Mouse (Mus musculus) liver, embryonic 15.5 days (tissue): ENCODE measurements around the gene Lrrc8e. TPM values are rescaled to one million over a fixed set of nuclear protein-coding genes. Genes with fewer than 3 reads are reported as not detected.
A peak's percentile ranks its signal among the peaks of the same experiment; 100 is the strongest.

Experiments
- ATAC-seq: fragments of 200-750 bp; cut with Nextera tagmentation; 2 replicates; pipeline ENCODE4 v1.8.0; 2017; ENCODE audit warnings: moderate number of reproducible peaks, mild to moderate bottlenecking, moderate library complexity; ENCODE audit not compliant: insufficient read depth
- H3K27ac ChIP-seq: fragments of 300-500 bp; sonication (generic); replicated peaks from 2 replicates; pipeline ENCODE4 v1.5.1; 2015; ENCODE audit warnings: mild to moderate bottlenecking, inconsistent platforms
- H3K27me3 ChIP-seq: fragments of 300-500 bp; sonication (generic); 2 replicates; pipeline ENCODE4 v1.6.1; 2015; ENCODE audit warnings: mild to moderate bottlenecking, inconsistent platforms
- H3K36me3 ChIP-seq: fragments of 300-500 bp; sonication (generic); replicated peaks from 2 replicates; pipeline ENCODE4 v1.6.1; 2015; ENCODE audit warnings: moderate library complexity, mild to moderate bottlenecking, inconsistent platforms
- H3K4me1 ChIP-seq: fragments of 300-500 bp; sonication (generic); replicated peaks from 2 replicates; pipeline ENCODE4 v1.6.1; 2015; ENCODE audit warnings: inconsistent platforms
- H3K4me2 ChIP-seq: fragments of 300-500 bp; sonication (generic); 2 replicates; pipeline ENCODE4 v1.6.1; 2015; ENCODE audit warnings: moderate library complexity, mild to moderate bottlenecking, inconsistent platforms
- H3K4me3 ChIP-seq: fragments of 300-500 bp; sonication (generic); replicated peaks from 2 replicates; pipeline ENCODE4 v1.5.1; 2015; ENCODE audit warnings: mild to moderate bottlenecking, inconsistent platforms
- H3K9ac ChIP-seq: fragments of 300-500 bp; sonication (generic); 2 replicates; pipeline ENCODE4 v1.6.1; 2015; ENCODE audit warnings: moderate library complexity, mild to moderate bottlenecking, inconsistent platforms
- H3K9me3 ChIP-seq: fragments of 300-500 bp; sonication (generic); replicated peaks from 2 replicates; pipeline ENCODE4 v1.6.1; 2016; ENCODE audit warnings: inconsistent platforms
- WGBS: fragments of 180-500 bp; shearing (Covaris S2); methylation state at CpG from one replicate; pipeline ENCODE4 v1.1.7; 2015; ENCODE audit warnings: mixed read lengths; ENCODE audit not compliant: insufficient replicate concordance; 5-methylcytosine and 5-hydroxymethylcytosine counted together
- polyA plus RNA-seq: library from polyadenylated mRNA; unstranded; fragments of >200 nt; fragmentation: Nextera tagmentation; extraction: Ambion mirVana; gene quantifications from 2 replicates; pipeline ENCODE4 v1.2.1, GENCODE M21; 2015

The Lrrc8e gene
- polyA plus RNA-seq, 1 experiment from 2014 or later = 0.32 TPM

- H3K36me3 ChIP-seq = peaks cover 65% of the 10 kb centered on the region
- H3K27me3 ChIP-seq = no peaks in the 10 kb centered on the region
- under 1% methylated on average over 32 of the region's 32 CpGs for WGBS
- peak overlapping the region; percentile 29 for H3K27ac ChIP-seq
- peak overlapping the region; percentile 64 for H3K4me3 ChIP-seq
- H3K9me3 ChIP-seq = no peaks in the 10 kb centered on the region
- peak overlapping the region; percentile 54 for H3K9ac ChIP-seq
- H3K4me2 ChIP-seq = peak overlapping the region; percentile 100
- peak; percentile 56 for ATAC-seq
- H3K4me1 ChIP-seq = peaks cover 30% of the 10 kb centered on the region
Measured at GRCm38 (mm10) chr8:4258678-4259077, 32.1 kb downstream of the Lrrc8e start.

GRCm38 (mm10) chr8:4259125-4259804, 32.6 kb downstream of the Lrrc8e start, which contains the start of gene Ctxn1:
Gene Ctxn1, minus strand, starts transcription at chr8:4259274.
- Histone ChIP-seq H3K4me2 (peak within 1 kb of the TSS; percentile 100), H3K27ac (peak within 1 kb of the TSS; percentile 29), H3K4me3 (peak within 1 kb of the TSS; percentile 64), H3K9me3 (no peaks in the 10 kb centered on the region), H3K36me3 (peaks cover 70% of the 10 kb centered on the region), H3K4me1 (peaks cover 24% of the 10 kb centered on the region), H3K9ac (peak within 1 kb of the TSS; percentile 54), H3K27me3 (no peaks in the 10 kb centered on the region)
- WGBS = 7% methylated on average over 33 of the region's 33 CpGs
- ATAC-seq = peak; percentile 94

GRCm38 (mm10) chr8:4259805-4260170, 33.2 kb downstream of the Lrrc8e start:
- 80% methylated on average over 4 of the region's 4 CpGs for WGBS
- Histone ChIP-seq H3K27ac (no peak overlapping the region), H3K9me3 (no peaks in the 10 kb centered on the region), H3K36me3 (peaks cover 70% of the 10 kb centered on the region), H3K27me3 (no peaks in the 10 kb centered on the region), H3K4me2 (peak overlapping the region; percentile 100; the same call in 1 of the 2 replicates), H3K9ac (no peak overlapping the region), H3K4me1 (peaks cover 22% of the 10 kb centered on the region), H3K4me3 (no peak overlapping the region)
- no peak for ATAC-seq

DNA sequence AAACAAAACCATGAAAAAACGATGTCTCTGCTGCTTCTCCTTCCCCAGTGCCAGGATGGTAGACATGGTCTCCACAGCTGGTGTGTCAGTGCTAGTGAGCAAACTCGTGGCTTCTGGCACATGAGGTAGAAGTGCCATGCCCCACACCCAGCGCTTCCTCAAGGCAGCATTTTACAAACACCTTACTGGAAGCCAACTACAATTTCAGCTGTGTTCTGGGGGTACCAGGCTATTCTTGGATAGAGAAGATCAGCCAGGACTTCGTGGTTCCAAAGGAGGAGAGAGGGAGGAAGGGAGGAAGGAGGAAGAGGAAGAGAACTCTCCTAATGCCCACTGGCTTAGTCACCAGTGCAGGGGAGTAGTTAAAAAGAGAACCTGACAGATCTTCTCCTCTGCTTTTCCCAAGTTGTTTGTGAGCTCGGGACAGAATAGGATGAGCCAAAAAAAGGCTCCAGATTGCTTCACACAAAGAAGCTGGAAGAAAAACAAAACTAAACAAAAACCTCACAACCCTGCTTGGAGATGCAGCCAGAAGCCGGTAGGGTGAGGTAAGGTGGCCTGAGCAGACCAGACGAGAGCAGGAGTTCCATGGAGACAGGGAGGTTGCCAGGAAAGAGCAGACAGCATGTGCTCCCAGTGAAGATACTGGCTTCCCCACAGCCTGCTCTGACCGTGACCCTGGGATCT, 36.6 kb downstream of the Lrrc8e start:
- no peaks in the 10 kb centered on the region for H3K27me3 ChIP-seq
- ATAC-seq = no peak
- WGBS = 63% methylated on average over 8 of the region's 8 CpGs
- H3K27ac ChIP-seq = no peak overlapping the region
- peaks cover 88% of the 10 kb centered on the region for H3K36me3 ChIP-seq
- H3K4me2 ChIP-seq = no peak overlapping the region
- H3K4me1 ChIP-seq = peaks cover 17% of the 10 kb centered on the region
- no peak overlapping the region for H3K9ac ChIP-seq
- no peaks in the 10 kb centered on the region for H3K9me3 ChIP-seq
- no peak overlapping the region for H3K4me3 ChIP-seq

DNA sequence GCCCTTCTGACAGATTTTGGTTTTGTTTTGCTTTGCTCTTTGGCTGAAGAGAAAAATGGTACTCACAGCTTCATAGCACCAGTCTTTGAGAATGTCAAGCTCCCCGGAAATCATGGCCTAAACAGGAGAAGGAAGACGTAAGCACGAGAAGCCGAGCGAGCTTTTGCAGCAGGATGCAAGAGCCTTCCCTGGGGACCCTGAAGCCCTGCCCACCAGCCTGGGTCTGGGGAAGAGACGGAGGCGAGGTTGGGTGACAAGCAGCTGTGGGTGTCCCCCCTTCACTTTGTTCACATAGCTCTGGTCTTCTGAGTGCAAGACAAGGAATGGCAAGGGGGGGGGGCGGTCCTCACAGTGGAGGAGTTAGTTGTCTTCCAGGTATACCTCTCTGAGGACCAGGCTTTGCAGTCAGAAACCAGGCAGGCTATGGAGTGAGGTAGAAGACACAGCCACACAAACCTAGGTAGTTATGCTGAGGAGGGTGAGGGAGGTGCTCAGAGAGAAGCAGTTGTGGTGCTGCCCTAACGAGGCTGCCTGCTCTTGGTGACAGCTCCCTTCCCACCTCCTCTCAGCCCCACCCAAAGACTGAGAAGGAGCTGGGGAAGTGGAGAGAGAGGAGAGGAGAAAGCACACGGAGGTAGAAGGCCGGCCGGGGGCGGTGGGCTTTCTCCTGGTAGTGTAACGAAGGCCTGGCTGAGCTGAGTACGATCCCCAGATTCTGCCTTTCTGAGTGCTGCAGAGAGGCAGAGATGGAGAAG, 38.7 kb downstream of the Lrrc8e start:
- Histone ChIP-seq H3K27ac (no peak overlapping the region), H3K9me3 (no peaks in the 10 kb centered on the region), H3K9ac (no peak overlapping the region), H3K27me3 (no peaks in the 10 kb centered on the region), H3K36me3 (peaks cover 97% of the 10 kb centered on the region), H3K4me3 (no peak overlapping the region), H3K4me2 (no peak overlapping the region), H3K4me1 (no peaks in the 10 kb centered on the region)
- WGBS = 86% methylated on average over 15 of the region's 15 CpGs
- no peak for ATAC-seq

DNA sequence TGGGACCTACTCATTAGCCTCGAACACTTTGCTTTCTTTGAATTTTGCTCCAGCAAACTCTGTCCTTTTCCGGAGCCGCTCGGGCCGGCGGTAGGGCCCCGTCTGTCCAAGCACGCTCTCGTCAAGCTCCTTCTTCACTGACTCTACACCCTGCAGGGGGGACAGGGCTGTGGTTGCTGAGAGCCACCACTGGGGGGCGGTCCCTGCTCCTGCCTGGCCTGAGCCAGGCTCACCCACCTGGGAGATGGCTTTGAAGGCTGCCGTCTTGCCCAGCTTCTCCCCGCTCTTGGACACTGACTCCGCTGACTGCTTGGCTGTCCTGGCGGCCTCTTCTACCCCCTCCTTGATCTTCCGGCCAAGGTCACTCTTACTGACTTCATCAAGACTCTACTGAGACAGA, 41.0 kb downstream of the Lrrc8e start:
- Histone ChIP-seq H3K9me3 (no peaks in the 10 kb centered on the region), H3K4me1 (no peaks in the 10 kb centered on the region), H3K4me2 (no peak overlapping the region), H3K4me3 (no peak overlapping the region), H3K36me3 (peaks cover 90% of the 10 kb centered on the region), H3K9ac (no peak overlapping the region), H3K27ac (no peak overlapping the region), H3K27me3 (no peaks in the 10 kb centered on the region)
- 70% methylated on average over 15 of the region's 15 CpGs for WGBS
- peak; percentile 36; the same call in 1 of the 2 replicates for ATAC-seq

GRCm38 (mm10) chr8:4269609-4270008, 43.0 kb downstream of the Lrrc8e start:
- H3K4me2 ChIP-seq = no peak overlapping the region
- no peak overlapping the region for H3K4me3 ChIP-seq
- H3K36me3 ChIP-seq = peaks cover 86% of the 10 kb centered on the region
- no peaks in the 10 kb centered on the region for H3K27me3 ChIP-seq
- no peaks in the 10 kb centered on the region for H3K9me3 ChIP-seq
- ATAC-seq = no peak
- H3K4me1 ChIP-seq = peaks cover 16% of the 10 kb centered on the region
- WGBS = 84% methylated on average over 6 of the region's 6 CpGs
- no peak overlapping the region for H3K27ac ChIP-seq
- H3K9ac ChIP-seq = no peak overlapping the region

DNA sequence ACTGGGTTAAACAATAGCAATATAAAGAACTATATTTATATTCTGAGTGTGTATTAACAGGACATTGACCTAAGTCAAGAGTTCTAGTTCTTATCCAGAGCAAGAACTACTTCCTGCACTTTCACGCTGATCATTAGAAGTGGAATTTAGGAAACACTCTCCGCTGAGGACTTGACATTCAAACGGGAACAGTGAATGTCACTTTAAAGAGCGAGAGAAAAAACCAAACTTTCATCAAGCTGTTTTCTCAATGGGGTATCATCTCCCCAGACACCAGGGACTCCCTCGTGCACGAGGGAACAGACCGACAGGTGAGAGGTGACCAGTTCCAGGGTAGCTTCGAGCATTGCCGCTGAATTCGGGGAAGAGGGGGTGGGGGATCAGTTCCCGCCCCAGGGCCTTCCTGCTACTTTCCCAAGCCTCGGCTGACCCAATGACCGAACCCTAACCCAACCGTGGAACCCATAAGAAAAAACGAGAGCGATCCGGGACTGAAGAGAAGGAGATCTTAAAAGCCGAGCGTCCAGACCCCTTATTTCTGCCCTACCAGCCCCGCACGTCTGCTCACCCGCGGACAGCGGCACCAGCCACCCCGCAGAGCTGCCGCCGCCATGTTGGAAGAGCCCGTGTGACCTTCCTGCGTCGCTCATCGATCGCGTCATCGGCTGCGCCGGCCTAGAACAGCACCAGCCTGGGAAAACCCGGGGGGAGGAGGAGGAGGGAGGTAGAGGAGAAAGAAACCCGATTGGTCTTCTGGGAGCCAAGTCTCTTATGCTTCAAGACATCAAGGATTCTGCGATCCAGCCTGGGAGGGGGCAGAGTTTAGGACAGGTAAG, 48.9 kb downstream of the Lrrc8e start, which contains the start of gene Timm44:
Timm44 (minus strand) TSS at position 639 of the 836 bp plus-strand sequence.
- Histone ChIP-seq H3K9me3 (no peaks in the 10 kb centered on the region), H3K27me3 (no peaks in the 10 kb centered on the region), H3K4me3 (peak within 1 kb of the TSS; percentile 76), H3K36me3 (peaks cover 31% of the 10 kb centered on the region), H3K4me1 (peaks cover 26% of the 10 kb centered on the region), H3K27ac (peak within 1 kb of the TSS; percentile 45), H3K4me2 (peak within 1 kb of the TSS; percentile 81), H3K9ac (peak within 1 kb of the TSS; percentile 61)
- under 1% methylated on average over 39 of the region's 39 CpGs for WGBS
- ATAC-seq = peak; percentile 95

DNA sequence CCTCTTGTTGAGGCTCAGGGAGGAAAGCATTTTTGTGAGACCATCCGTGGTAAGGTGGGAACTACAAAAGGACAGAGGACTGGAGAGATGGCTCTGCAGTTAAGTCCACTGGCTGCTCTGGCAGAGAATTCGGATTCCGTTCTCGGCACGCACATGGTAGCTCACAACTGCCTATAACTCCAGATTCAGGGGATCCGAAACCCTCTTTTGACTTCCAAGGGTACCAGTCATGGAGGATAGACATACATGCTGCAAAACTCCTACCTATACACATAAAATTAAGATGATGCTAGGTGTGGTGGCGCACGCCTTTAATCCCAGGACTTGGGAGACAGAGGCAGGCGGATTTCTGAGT, 49.5 kb downstream of the Lrrc8e start:
- ATAC-seq = no peak; the same call in 1 of the 2 replicates
- Histone ChIP-seq H3K4me1 (peaks cover 26% of the 10 kb centered on the region), H3K4me2 (peak overlapping the region; percentile 81), H3K9me3 (no peaks in the 10 kb centered on the region), H3K36me3 (peaks cover 27% of the 10 kb centered on the region), H3K9ac (peak overlapping the region; percentile 61), H3K27ac (peak overlapping the region; percentile 45), H3K27me3 (no peaks in the 10 kb centered on the region), H3K4me3 (peak overlapping the region; percentile 76)
- WGBS = 28% methylated on average over 9 of the region's 9 CpGs
